18 mouse cellular contexts compared by ENCODE assay signal in the genomic region with DNA sequence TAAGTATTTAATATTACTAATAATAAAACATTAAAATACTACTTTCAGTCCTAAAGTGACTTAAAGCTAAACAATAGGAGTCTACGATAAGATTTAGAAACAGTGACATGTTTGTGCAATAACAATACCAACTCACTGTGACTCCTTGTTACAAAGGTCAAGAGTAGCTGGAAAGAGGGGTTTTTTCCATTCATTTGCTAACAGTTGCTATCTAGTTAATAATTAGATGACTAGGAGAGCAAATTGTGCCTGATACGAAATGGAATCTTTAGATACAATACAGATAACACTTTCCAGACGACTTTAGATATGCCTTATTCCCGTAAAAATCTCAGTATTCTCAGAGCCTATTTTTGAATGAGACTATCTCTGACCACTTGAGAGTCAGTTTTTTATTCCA.
"Had no signal": no experiment of that assay in that cellular context is flagged by ENCODE, and none has a peak within 500 bp of the region (broad histone marks: within the 10 kb centered on the region; RNA-seq: fewer than 3 reads in every experiment).

No protein-coding gene starts in this region.

- H3K27me3 ChIP-seq: midbrain, embryonic 12.5 days; neural tube, embryonic 13.5 days; neural tube, embryonic 15.5 days had no signal

- H3K4me3 ChIP-seq: midbrain, embryonic 10.5 days; midbrain, embryonic 12.5 days; myocyte; neural tube, embryonic 13.5 days; neural tube, embryonic 15.5 days had no signal

- ATAC-seq: midbrain, embryonic 16.5 days had no signal

- H3K4me1 ChIP-seq: midbrain, embryonic 12.5 days; neural tube, embryonic 13.5 days; neural tube, embryonic 15.5 days had no signal

- H3K27ac ChIP-seq: midbrain, embryonic 10.5 days; midbrain, embryonic 12.5 days; neural tube, embryonic 13.5 days; neural tube, embryonic 15.5 days had no signal

- H3K4me2 ChIP-seq: lung, embryonic 14.5 days; midbrain, embryonic 12.5 days; neural tube, embryonic 13.5 days; neural tube, embryonic 15.5 days had no signal

- H3K9me3 ChIP-seq: midbrain, embryonic 10.5 days; midbrain, embryonic 12.5 days; neural tube, embryonic 13.5 days; neural tube, embryonic 15.5 days had no signal

- H3K9ac ChIP-seq: lung, embryonic 14.5 days; midbrain, embryonic 12.5 days; neural tube, embryonic 13.5 days; neural tube, embryonic 15.5 days had no signal

- DNase-seq: lung, embryonic 14.5 days; lung, postnatal 10 days; lung, postnatal 4 days; midbrain, embryonic 14.5 days; retina, postnatal 1 day; right cerebral cortex, adult 18-20 months; right cerebral cortex, postnatal 25 days; right cerebral cortex, postnatal 4 days; spleen, adult 18-20 months; thymus, adult 18-20 months; thymus, postnatal 14 days; thymus, postnatal 36 days had no signal

- H3K36me3 ChIP-seq: midbrain, embryonic 10.5 days; midbrain, embryonic 12.5 days; neural tube, embryonic 13.5 days; neural tube, embryonic 15.5 days had no signal
